Mouse (Mus musculus) liver (tissue): ENCODE results near the gene Pdzrn4.

Experiments
- DNase-seq: peaks from one replicate; pipeline ENCODE4 v3.0.0-alpha.2; 2020; ENCODE audit warnings: mixed read lengths

Gene Pdzrn4

DNA sequence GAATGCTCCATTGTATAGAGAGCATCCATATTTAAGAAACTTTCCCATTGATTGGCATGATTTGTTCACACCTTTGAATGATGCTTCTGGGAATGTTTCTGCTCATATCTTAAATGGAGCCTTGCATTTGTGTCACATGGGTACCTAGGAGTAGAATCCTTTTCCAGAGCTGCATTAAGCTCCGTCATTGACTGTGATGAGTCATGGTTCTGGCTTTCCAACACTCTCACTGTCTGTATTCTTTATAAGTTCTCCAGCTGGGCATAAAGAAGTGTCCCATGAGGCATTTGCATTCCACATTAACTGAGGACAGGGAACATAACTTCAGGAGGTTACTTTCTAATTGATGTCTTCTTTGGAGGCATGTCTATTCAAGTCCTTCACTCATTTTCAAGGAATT lies 106.1 kb downstream of the Pdzrn4 start:
- no peak for DNase-seq

- no peak for DNase-seq
Measured at GRCm38 (mm10) chr15:92509372-92509771, 112.7 kb downstream of the Pdzrn4 start.

DNA sequence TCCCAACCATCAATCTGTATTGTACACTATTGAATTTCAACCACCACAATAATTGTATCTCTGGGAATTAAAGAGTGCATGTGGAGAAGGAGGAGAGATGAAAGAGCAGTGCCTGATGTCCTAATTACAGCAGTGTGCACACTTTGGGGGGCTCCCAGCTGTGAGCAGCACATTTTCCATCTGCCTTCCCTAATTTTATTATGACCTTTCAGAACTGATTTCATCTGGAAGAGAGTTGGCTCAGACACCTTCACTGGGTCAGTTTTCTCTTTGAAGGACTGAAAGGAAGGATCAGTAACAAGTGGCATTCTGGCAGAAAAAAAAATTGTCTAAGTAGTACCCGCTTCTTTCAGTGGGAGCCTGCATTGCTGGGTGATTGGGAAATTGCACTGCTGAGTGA lies 119.0 kb downstream of the Pdzrn4 start:
- DNase-seq = no peak

DNA sequence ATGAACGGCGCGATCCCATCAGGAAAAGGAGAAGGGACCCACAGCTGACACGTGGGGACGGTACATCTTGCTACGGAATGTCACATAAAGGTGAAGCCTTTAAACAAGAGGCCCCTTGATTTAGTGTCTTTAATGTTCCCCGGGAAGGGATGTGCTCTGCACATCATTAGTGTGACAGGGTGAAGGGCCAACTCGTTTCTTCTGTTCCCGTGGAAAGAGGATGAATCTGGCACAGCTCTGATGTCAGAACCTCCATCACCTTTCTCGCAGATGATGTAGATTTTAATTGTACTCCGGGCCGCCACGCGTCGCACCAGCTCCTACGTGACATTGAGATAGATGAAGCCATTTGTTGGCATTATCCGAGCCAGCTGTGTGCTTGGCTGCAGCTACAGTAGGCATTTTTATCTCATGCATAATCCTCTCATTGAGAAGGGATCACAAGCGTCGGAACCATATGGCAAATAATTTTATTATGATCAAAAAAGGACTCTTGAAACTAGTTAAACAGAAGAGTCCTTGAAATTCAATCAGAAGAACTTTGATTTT lies 124.1 kb downstream of the Pdzrn4 start:
- DNase-seq = no peak

DNA sequence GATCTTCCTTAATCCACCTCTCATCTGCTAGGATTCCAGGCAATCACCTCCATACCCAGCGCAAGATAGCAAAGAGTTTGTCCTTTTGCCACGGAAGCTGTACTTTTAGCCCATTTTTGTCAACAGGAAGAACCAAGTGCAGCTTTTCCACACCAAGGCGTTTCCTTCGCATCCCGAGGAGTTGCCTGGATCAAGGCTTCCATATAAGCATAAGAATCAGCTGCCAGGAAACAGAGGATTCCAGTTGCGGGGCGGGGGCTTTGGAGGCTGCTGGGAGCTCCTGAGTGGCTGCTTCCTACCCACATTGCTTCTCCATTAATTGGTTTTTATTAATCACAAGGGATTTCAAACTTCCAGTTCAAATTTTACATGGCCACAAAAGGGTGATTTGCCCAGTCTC lies 125.0 kb downstream of the Pdzrn4 start:
- DNase-seq = no peak

GRCm38 (mm10) chr15:92524917-92525316 lies 128.2 kb downstream of the Pdzrn4 start:
- DNase-seq = no peak

GRCm38 (mm10) chr15:92525416-92525815 lies 128.7 kb downstream of the Pdzrn4 start:
- DNase-seq = no peak

- DNase-seq = no peak
Measured at GRCm38 (mm10) chr15:92526731-92527130, 130.1 kb downstream of the Pdzrn4 start.

- no peak for DNase-seq
Measured at GRCm38 (mm10) chr15:92543252-92543651, 146.6 kb downstream of the Pdzrn4 start.

GRCm38 (mm10) chr15:92547294-92547911 lies 150.7 kb downstream of the Pdzrn4 start:
- DNase-seq = no peak

DNA sequence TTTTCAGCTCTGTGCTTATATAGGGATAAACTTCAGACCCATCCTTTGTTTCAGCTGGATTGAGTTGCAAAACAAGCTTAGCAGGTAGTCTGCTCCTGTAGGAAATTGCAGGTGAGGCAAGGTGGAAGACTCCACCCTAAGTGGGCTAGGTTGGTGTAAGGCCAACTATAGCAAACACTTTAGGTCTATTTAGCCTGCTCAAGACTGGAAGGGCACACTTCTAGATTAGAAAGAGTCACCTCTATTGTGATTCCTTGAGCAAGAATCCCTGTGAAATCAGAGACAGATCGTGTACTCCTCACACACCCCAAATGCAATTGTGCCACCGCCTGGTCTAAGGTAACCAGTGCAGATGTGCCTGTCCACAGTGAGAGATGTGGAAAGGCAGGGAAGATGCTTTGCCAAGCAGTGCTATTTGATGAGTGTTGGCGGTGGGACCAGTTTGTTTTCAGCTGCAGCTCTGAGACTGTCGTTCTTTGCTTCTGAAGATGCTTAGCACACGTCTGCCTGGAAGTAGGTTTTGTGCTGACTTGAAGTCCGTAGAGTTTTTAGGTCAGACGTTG lies 158.4 kb downstream of the Pdzrn4 start:
- no peak for DNase-seq

- DNase-seq = no peak
Measured at GRCm38 (mm10) chr15:92555716-92556115, 159.0 kb downstream of the Pdzrn4 start.

DNA sequence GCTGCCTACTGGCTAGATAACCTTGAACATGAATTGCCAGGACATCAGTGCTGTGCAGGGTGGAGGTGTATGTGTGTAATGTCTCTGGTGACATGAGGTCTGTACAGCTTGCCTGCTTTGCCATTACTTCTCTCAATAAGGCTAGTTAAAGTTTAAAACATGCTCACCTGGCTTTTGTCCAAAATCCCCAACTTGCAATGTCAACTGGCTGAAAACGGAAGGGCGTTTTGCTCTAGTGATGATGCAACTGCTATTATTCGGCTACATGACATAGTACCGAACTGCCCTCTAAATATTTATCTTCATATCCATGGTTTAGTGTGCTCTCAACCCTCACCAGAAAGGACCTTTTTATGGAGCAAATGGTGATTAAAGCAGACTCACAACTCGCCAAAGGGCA lies 161.9 kb downstream of the Pdzrn4 start:
- no peak for DNase-seq

GRCm38 (mm10) chr15:92562149-92562548 lies 165.5 kb downstream of the Pdzrn4 start:
- DNase-seq = no peak

GRCm38 (mm10) chr15:92563576-92563975 lies 166.9 kb downstream of the Pdzrn4 start:
- DNase-seq = no peak

DNA sequence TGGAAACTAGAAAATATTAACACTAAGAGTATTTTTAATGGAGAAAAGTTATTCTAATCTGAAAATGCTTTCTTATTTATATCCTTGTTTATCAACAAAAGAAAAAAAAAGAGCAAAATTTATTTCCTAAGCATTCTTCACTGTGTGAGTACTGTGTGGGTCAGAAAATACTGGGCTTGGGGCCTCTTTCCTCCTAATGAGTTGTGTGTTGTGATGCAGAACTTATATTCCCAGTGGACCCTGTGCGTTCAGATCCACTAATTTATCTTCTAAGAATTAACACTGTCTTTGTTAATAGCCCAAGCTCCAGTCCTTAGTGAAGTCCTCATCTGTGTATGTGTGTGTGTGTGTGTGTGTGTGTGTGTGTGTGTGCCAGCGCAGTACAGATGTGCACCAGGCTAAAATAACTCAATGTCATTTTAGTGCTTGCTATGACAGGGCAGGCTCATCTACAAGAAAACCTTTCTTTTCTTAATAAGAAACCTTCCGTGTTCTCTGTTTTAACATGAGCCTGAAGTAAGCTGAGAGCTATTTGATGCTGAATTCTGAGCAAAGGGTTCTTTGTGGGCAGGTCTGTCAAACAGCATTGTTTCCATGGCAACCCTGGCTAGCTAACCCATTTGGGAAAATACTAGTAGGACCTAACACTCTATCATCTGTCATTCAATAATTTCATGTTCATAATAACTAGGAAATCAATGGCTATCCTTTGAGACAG lies 174.0 kb downstream of the Pdzrn4 start:
- no peak for DNase-seq

DNA sequence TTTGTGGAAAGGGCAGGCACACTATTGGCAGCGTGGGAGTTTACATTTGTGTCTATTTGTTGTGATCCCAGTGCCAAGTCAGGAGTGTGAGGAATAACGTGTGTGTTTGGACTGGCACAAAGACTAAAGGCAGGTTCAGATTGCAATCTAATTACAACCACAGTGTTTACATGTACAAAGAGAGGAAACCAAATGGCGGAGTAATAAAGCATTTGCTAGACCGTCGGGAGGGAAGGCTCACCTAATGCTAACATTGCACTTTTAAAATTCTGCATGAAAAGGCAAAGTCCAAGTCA lies 174.5 kb downstream of the Pdzrn4 start:
- DNase-seq = no peak

DNA sequence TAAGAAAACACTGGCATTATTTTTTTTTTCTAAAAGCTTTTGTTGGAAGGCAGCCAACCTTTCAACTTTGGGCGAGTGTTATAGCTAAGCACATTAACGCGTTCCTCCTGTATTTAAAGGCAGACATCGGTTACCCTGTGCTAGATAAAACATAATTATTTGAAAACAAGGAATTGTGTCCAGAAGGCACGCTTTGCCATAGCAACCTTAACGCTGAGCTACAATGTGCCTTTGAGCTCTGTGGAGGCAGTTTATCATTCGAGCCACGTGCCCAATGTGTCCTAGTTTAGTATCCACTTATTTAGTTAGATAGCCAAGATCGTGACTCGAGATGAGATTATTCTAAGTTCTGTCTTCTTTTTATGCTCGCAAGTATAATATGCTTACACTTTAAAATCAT lies 180.8 kb downstream of the Pdzrn4 start:
- no peak for DNase-seq

DNA sequence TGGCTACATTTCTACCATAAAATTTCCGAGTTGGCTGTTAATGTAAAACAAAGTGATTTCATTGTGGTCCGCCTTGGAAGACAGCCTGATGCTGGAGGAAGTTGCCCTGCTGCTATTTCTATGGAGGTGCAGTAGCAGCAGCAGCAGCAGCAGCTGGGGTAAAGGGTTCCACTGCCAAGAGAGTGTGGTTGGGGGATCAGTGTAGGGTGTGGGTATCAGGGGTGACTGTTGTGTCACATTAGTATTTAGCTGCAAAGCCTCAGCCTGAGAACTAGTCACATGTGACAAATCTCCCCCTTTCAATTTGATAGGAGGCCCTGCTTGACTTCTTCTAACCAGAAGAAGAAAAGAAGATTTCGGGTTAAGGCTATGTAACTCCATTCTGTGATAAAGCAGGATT lies 183.5 kb downstream of the Pdzrn4 start:
- DNase-seq = no peak

DNA sequence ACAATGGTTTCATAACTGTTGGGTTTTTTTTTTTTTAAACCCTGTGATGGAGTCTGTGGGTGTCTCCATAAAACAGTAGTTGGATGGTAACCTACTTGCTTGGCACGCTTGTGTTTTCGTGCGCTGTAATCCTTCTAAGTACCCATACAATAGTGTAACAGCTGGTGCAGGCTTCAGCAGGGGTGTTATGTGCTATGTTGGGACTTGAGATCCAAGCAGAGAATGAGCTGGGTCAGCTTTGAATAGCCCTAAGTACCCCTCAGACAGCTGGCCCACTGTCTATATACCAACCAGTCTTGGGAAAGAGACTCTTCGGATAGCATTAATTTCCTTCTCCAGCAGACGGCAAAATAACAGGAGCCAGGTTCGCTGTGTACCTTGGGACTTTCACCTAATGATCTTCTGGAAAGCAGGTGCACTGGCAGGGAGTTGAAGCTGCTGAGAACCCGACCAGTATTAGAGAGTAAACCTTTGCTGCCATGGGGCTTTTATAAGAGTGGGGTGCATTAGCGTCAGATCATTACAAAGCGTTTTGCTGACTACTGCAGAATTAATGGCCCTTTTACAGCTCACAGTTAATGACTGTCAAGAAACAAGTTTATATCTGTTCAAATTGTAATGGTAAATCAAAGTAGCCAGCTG lies 184.2 kb downstream of the Pdzrn4 start:
- DNase-seq = no peak

DNA sequence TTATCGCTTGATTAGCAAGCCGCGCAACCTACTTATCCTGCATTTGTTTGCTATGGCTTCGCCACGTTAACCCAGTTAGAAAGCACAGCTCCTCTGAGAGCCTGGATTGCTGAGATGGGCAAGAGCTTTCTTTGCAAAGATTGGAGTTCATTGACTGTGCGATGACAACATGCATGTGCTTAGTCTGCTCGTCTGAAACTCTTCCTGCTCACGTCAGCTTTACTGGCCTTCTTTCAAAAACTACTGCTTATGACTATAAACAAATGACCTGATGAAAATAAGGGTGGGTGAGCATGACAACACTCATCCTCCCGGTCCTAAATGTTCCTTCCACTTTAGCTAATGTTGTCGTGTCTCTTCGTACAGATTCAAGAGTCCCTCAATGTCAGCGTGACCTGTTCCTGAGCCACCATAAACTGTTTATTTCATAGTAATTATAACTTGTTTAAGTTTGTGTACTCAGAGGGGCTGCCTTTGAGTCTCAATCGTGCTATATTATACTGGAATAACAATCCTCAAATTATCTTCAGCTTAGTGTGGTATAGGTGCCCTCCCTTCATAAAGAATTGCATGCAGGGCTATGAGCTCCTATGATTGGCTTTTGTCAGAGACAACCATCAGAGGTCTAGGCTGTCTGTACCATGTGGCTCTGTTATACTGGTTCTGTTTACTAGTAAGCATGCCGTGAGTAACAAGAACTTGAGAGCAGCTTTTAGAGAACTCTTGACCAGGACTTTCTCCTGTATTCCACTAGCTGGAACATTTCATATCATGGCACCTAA lies 187.9 kb downstream of the Pdzrn4 start:
- no peak for DNase-seq

DNA sequence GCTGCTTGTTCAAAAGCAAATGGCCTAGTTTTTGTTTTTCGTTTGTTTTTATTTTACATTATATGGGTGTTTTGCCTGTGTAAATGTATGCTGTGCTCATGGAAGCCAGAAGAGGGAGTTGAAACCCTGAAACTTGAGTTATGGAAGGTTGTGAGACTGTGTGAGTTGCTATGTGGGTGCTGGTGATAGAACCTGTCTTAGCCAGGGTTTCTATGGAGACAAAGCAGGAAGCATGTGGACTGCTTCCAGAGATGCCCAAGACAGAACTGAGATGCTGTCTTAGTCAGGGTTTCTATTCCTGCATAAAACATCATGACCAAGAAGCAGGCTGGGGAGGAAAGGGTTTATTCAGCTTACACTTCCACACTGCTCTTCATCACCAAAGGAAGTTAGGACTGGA lies 190.8 kb downstream of the Pdzrn4 start:
- DNase-seq = no peak

DNA sequence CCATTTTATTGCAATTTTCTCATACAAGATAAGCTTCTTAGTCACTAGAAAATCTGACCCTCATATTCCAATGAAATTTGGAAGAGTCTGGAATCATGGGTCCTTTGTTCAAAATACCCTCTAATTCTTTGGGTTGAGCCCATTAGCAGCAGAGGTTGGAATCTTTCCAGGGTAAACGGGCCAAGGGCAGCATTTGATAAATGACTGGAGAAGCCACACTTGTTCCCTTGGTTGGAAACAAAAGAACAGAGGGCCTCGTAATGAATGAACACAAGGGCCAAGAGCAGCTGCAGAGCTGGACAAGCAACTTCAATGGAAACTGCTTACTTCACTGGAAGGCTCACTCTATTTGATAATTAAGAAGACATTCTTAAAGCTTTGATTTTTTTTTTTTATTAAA lies 198.0 kb downstream of the Pdzrn4 start:
- DNase-seq = no peak
